Comparison of ENCODE assay signal across 8 mouse cellular contexts in genomic region chr10:19907246-19907804, GRCm38 (mm10). TPM values are rescaled to one million over a fixed set of nuclear protein-coding genes. Genes with fewer than 3 reads are reported as not detected.
DNase-seq lines count a peak whose midpoint lies in the region; ATAC-seq and TF ChIP-seq lines count a peak whose summit lies in the region.

Gene Pex7 (minus strand): TSS chr10:19907689.

- WGBS in forebrain, embryonic 10.5 days = under 1% methylated on average over 60 of the region's 60 CpGs
- WGBS in heart, embryonic 15.5 days = under 1% methylated on average over 57 of the region's 60 CpGs
- WGBS in liver, embryonic 14.5 days (ENCODE audit: insufficient replicate concordance) = under 1% methylated on average over 60 of the region's 60 CpGs
- WGBS in neural tube, embryonic 12.5 days = under 1% methylated on average over 60 of the region's 60 CpGs

- no peak for TF ChIP-seq EP300 in liver, embryonic 14.5 days (IDR thresholded peaks at IDR 0.05; ENCODE audit: low read depth)

- peak; percentile 95 for ATAC-seq in CD4-positive, CD25-positive, alpha-beta regulatory T cell, adult 4 months
- peak; percentile 94 for ATAC-seq in heart, embryonic 15.5 days (replicated peaks; ENCODE audit: insufficient number of reproducible peaks, insufficient read depth, low FRiP score, low read depth)
- peak; percentile 98 for ATAC-seq in liver, embryonic 14.5 days (ENCODE audit: insufficient read depth)
- peak; percentile 99 for ATAC-seq in neural tube, embryonic 12.5 days (ENCODE audit: low FRiP score, low read depth)

- peak; percentile 76 for DNase-seq in c-Kit-negative CD71-positive TER-119-positive erythroid progenitor cells, embryonic 14.5 days (ENCODE audit: low read depth, low spot score)
- peak; percentile 90 for DNase-seq in forebrain, embryonic 10.5 days (ENCODE audit: extremely low spot score, low spot score)
- peak; percentile 97 to 98 for DNase-seq in kidney, postnatal 25 days
- peak; percentile 83 to 86 (median 85) for DNase-seq in liver, embryonic 14.5 days (ENCODE audit: low read depth in 3 of 3, low spot score in 3 of 3)
- peak; percentile 95 for DNase-seq in telencephalon, adult 2 months (ENCODE audit: low read depth, low spot score)

- H3K4me2 ChIP-seq in heart, embryonic 15.5 days = peak within 1 kb of the TSS; percentile 42
- peak within 1 kb of the TSS; percentile 52 for H3K4me2 ChIP-seq in liver, embryonic 14.5 days (ENCODE audit: low read depth)
- H3K4me2 ChIP-seq in neural tube, embryonic 12.5 days (replicated peaks) = peak within 1 kb of the TSS; percentile 31

- peak within 1 kb of the TSS; percentile 90 for H3K9ac ChIP-seq in heart, embryonic 15.5 days
- peak within 1 kb of the TSS; percentile 93 for H3K9ac ChIP-seq in liver, embryonic 14.5 days (replicated peaks)
- peak within 1 kb of the TSS; percentile 83 for H3K9ac ChIP-seq in neural tube, embryonic 12.5 days

- no peaks in the 10 kb centered on the region for H3K9me3 ChIP-seq in forebrain, embryonic 10.5 days
- H3K9me3 ChIP-seq in heart, embryonic 15.5 days (replicated peaks) = no peaks in the 10 kb centered on the region
- H3K9me3 ChIP-seq in liver, embryonic 14.5 days (ENCODE audit: control insufficient read depth, low read length) = no peaks in the 10 kb centered on the region
- no peaks in the 10 kb centered on the region for H3K9me3 ChIP-seq in neural tube, embryonic 12.5 days

- peak; percentile 86 for TF ChIP-seq CTCF in liver, embryonic 14.5 days (IDR thresholded peaks at IDR 0.05; ENCODE audit: low read depth)

- H3K4me3 ChIP-seq in forebrain, embryonic 10.5 days = peak within 1 kb of the TSS; percentile 73
- H3K4me3 ChIP-seq in heart, embryonic 15.5 days = peak within 1 kb of the TSS; percentile 85
- H3K4me3 ChIP-seq in liver, embryonic 14.5 days (ENCODE audit: insufficient read depth in 1 of 2, low read depth in 2 of 2, low read length in 2 of 2) = peak within 1 kb of the TSS; percentile 87 to 88
- H3K4me3 ChIP-seq in neural tube, embryonic 12.5 days = peak within 1 kb of the TSS; percentile 76

- peak within 1 kb of the TSS; percentile 96 for H3K27ac ChIP-seq in forebrain, embryonic 10.5 days
- peak within 1 kb of the TSS; percentile 97 for H3K27ac ChIP-seq in heart, embryonic 15.5 days
- peak within 1 kb of the TSS; percentile 67 for H3K27ac ChIP-seq in liver, embryonic 14.5 days
- peak within 1 kb of the TSS; percentile 91; the same call in 1 of the 2 replicates for H3K27ac ChIP-seq in neural tube, embryonic 12.5 days

- H3K27me3 ChIP-seq in forebrain, embryonic 10.5 days (ENCODE audit: poor library complexity, severe bottlenecking) = peaks cover 12% of the 10 kb centered on the region
- no peaks in the 10 kb centered on the region for H3K27me3 ChIP-seq in heart, embryonic 15.5 days
- no peaks in the 10 kb centered on the region for H3K27me3 ChIP-seq in liver, embryonic 14.5 days (ENCODE audit: control insufficient read depth, insufficient read depth, low read length)
- H3K27me3 ChIP-seq in neural tube, embryonic 12.5 days (replicated peaks) = no peaks in the 10 kb centered on the region

- no peaks in the 10 kb centered on the region for H3K4me1 ChIP-seq in forebrain, embryonic 10.5 days
- H3K4me1 ChIP-seq in heart, embryonic 15.5 days (replicated peaks) = no peaks in the 10 kb centered on the region
- peaks cover 3 to 4% of the 10 kb centered on the region in 2 experiments; a peak in 3 of 4 replicates for H3K4me1 ChIP-seq in liver, embryonic 14.5 days (replicated peaks; ENCODE audit: control insufficient read depth in 2 of 2, insufficient read depth in 2 of 2, low read length in 1 of 2)
- H3K4me1 ChIP-seq in neural tube, embryonic 12.5 days = no peaks in the 10 kb centered on the region

- H3K36me3 ChIP-seq in forebrain, embryonic 10.5 days (replicated peaks) = no peaks in the 10 kb centered on the region
- H3K36me3 ChIP-seq in heart, embryonic 15.5 days = no peaks in the 10 kb centered on the region
- no peaks in the 10 kb centered on the region for H3K36me3 ChIP-seq in liver, embryonic 14.5 days (replicated peaks; ENCODE audit: control insufficient read depth, insufficient read depth, low read depth)
- no peaks in the 10 kb centered on the region for H3K36me3 ChIP-seq in neural tube, embryonic 12.5 days

RNA-seq across cellular contexts. Expression of gene Pex7, which starts in this region (rescaled TPM):
- polyA plus RNA-seq in CD4-positive, CD25-positive, alpha-beta regulatory T cell, adult 4 months (2017; shearing (Covaris generic)) = 1 to 10 TPM; 3.0 to 5.1 TPM
- polyA plus RNA-seq in forebrain, embryonic 10.5 days (2016; fragmentation: Nextera tagmentation; extraction: Ambion mirVana) = 25.5 and 28.9 TPM in 2 replicates
- 33.9 and 34.8 TPM in 2 replicates for polyA plus RNA-seq in heart, embryonic 15.5 days (2015; fragmentation: Nextera tagmentation; extraction: Ambion mirVana)
- polyA plus RNA-seq in liver, embryonic 14.5 days (2012; rRNA removed) = 9.9 and 13.3 TPM in 2 replicates
- 30.7 and 30.8 TPM in 2 replicates for polyA plus RNA-seq in liver, embryonic 14.5 days (2014; fragmentation: Nextera tagmentation; extraction: Ambion mirVana)
- 24.8 and 26.4 TPM in 2 replicates for polyA plus RNA-seq in neural tube, embryonic 12.5 days (2016; fragmentation: Nextera tagmentation; extraction: Ambion mirVana)

Comparison
In these comparisons a context has a peak if more than half of its experiments do, and no peak if none do; other contexts are left out.
1. Peak in every context shown above with its lines: DNase-seq, ATAC-seq, H3K4me3 ChIP-seq and H3K27ac ChIP-seq.